Mouse (Mus musculus) brain, embryonic 14.5 days (tissue): Measurements from ENCODE around the gene Mrpl24.

Experiments used
- CTCF ChIP-seq: fragments of 200-500 bp; IDR thresholded peaks from 2 replicates; pipeline ENCODE4 v1.5.1; 2012; ENCODE audit warnings: inconsistent platforms, mild to moderate bottlenecking, moderate library complexity, borderline replicate concordance; ENCODE audit not compliant: insufficient read depth, insufficient read length; ENCODE audit errors: extremely low read depth
- POLR2A ChIP-seq: fragments of 200-500 bp; IDR thresholded peaks from 2 replicates; pipeline ENCODE4 v1.6.1; 2012; ENCODE audit warnings: mild to moderate bottlenecking, inconsistent platforms, borderline replicate concordance; ENCODE audit not compliant: poor library complexity, insufficient read depth, insufficient read length, severe bottlenecking; ENCODE audit errors: extremely low read depth

DNA sequence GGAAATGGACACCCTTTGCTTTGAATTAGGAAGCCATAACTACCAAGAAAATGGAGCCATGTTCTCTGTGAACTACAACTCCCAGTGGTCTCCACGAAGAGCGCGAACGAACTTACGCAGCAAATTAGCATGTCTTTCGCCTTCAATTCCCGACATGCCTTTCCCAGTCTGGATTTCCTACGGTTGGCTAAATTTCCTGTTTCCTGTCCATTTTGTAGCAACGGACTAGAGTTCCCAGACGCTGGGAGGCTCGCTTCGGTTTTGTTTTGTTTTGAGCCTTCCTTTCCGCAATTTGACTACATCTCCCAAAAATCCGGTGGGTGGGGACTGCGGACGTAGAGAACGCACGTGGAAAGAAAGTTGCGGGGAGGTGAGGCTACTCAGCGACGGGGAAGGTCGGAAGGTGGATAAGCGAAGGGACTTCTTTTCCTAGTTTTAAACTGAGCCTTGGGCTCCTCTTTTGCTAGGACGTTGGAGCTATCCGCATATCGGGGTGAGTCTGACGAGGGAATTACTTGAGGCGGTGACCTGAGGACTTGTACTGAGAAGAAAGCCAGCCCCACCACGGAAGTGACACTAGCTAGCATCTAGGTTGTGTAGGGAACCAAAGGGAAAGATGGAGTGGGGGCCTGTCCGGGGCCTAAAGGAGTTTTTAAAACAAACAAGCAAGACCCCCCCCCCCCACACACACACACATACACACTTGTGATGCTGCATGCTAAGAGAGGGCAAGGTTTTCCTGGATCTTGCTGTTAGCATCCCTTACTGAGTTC is at the start of gene Mrpl24:
- TF ChIP-seq POLR2A (peak; percentile 30; the same call in 1 of the 2 replicates), CTCF (no peak)
